Mouse (Mus musculus) B cell, adult 62 days (primary cell): Measurements from ENCODE around the gene Tcl1. TPM values are rescaled to one million over a fixed set of nuclear protein-coding genes. Genes with fewer than 3 reads are reported as not detected.

Source experiments
- total RNA-seq: library from RNA; stranded (reverse); gene quantifications from 4 replicates; pipeline ENCODE4 v1.2.4, GENCODE M21; 2023

Tcl1 gene
- not detected in 4 replicates for total RNA-seq

GRCm38 (mm10) chr12:105222601-105223319 is at the start of gene Tcl1:
Gene Tcl1 (minus strand): TSS chr12:105222793.

GRCm38 (mm10) chr12:105201657-105202056 is 20.9 kb downstream of the Tcl1 start, which contains the start of gene Tcl1b4:
Gene Tcl1b4 (plus strand): TSS chr12:105201957.

GRCm38 (mm10) chr12:105190743-105191142 is 31.9 kb downstream of the Tcl1 start, which contains the start of gene Tcl1b3:
Gene Tcl1b3 (plus strand): TSS chr12:105191043.

GRCm38 (mm10) chr12:105176044-105176443 is 46.5 kb downstream of the Tcl1 start, which contains the start of gene Tcl1b5:
Gene Tcl1b5 (plus strand): TSS chr12:105176344.

Other genes with a start within 250 kb of the Tcl1 start
- 34.4 to 38.7 TPM (median 34.8 TPM) in 4 replicates for gene Syne3, start 213.0 kb downstream of the Tcl1 start, total RNA-seq
- gene Glrx5, start 190.1 kb downstream of the Tcl1 start, total RNA-seq: 21.4 to 25.3 TPM (median 23.2 TPM) in 4 replicates
- not detected in 4 replicates for gene Tcl1b2, start 76.8 kb downstream of the Tcl1 start, total RNA-seq
- not detected in 4 replicates for gene Tcl1b1, start 63.1 kb downstream of the Tcl1 start, total RNA-seq
- not detected in 4 replicates for gene Tcl1b5, start 46.4 kb downstream of the Tcl1 start, total RNA-seq
- not detected in 4 replicates for gene Tcl1b3, start 31.8 kb downstream of the Tcl1 start, total RNA-seq
- gene Tcl1b4, start 20.8 kb downstream of the Tcl1 start, total RNA-seq: not detected in 4 replicates
- gene Tunar, start 111.1 kb upstream of the Tcl1 start, total RNA-seq: not detected in 4 replicates
- not detected in 4 replicates for gene D430019H16Rik, start 231.1 kb upstream of the Tcl1 start, total RNA-seq